Mouse (Mus musculus) induced T-regulatory cell, adult 2 months (primary cell): ENCODE results near the gene Clasp2.
"Not testable (repeated sequence)": the region's sequence is repeated elsewhere in the genome, so short reads cannot be mapped to it uniquely, and the experiment has no call there.

Source experiments
- DNase-seq: peaks from one replicate; pipeline ENCODE4 v3.0.0-alpha.2; 2012; ENCODE audit warnings: low read depth

The Clasp2 gene

DNA sequence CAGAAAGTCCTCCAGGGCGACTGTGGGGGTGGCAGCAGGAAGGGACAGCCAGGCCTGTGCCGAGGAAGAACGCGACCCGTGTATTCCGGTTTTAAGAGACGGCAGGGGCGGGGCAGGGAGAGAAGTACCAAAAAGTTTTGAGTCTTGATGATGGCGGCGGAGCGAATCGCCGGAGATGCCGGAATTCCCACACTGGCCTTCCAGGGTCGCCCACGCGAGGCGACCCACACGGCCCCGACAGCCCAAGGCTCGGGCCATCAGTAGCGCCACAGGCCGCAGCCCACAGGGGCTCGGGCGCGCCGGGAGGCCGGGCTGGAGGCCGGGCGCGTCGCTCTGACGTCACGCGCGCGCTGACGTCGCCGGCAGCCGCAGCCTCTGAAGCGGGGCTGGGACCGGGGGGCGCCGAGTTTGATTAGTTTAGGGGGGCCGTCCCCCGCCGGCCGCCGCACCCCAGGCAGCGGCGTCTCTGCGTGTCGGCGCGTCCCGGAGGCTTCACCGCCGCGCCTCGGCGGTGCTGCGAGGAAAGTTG is at the start of gene Clasp2:
TSS of gene Clasp2 (plus strand) at position 366 of the 529 bp plus-strand sequence.
- peak; percentile 91 for DNase-seq

DNA sequence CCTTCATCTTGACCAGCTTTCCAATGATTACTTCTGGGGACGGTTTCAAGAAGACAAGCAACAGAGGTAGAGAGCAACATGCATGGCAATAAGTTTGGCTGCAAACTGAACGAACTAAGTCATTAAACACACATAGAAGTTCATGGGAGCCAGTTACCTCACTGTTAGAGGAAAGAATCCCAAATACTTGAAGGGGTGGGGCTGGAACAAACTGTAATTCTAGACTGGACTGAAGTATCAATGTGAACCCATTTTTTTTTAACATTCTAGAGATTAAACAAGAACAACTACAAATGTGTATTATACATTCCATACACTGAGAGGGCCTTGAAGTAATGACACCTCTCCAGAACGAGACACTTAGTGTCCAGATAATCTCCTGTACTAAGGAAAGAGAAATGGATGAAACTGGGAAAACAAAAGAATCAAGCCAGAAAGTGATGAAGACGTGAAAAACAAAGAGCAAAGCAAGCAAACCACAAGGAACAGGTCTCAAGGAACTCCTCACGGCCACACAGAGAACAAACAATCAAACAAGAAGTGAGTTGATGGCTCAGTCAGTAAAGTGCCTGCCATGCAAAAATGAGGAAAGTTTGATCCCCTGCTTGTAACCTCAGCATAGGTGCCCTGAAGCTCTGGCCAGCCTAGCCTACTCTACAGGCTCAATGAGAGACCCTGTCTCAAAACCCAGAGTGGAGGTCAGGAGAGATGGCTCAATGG is 39.7 kb upstream of the Clasp2 start:
- DNase-seq: no peak

DNA sequence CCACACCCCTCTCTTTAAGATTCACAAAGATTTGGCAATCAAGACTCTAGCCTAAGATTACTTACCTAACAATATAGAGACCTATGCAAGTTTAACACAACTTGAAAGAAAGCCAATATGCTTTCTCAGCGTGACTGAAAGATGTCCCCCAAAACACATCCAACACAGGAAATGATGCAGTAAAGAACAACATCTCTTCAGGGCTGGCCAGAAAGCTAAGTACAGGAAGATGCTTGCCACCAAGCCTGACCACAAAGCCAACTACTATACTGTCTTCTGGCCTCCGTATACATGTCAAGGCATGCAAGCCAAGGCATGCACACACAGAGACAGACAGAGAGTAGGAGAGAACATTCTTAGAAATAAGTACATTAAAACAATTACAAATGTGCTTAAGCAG is 35.2 kb upstream of the Clasp2 start:
- DNase-seq: peak; percentile 73

DNA sequence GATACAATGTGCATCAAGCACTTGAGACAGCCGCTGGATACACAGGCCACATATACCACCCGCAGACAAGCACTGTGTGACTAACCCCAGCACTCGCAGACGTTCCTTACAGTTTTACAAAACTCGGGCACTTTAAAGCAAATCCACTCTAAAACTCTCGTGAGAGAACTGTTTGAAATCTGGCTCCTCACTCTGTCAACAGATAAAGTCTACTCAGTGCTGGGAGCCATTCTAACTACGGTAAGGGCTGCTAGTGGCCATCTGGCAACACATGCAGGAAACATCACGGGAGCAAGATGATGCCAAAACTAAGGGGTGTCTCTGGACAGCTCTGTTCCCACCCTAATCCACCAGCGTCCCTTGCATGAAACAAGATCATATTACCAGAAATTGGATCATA is 34.4 kb upstream of the Clasp2 start:
- no peak for DNase-seq

DNA sequence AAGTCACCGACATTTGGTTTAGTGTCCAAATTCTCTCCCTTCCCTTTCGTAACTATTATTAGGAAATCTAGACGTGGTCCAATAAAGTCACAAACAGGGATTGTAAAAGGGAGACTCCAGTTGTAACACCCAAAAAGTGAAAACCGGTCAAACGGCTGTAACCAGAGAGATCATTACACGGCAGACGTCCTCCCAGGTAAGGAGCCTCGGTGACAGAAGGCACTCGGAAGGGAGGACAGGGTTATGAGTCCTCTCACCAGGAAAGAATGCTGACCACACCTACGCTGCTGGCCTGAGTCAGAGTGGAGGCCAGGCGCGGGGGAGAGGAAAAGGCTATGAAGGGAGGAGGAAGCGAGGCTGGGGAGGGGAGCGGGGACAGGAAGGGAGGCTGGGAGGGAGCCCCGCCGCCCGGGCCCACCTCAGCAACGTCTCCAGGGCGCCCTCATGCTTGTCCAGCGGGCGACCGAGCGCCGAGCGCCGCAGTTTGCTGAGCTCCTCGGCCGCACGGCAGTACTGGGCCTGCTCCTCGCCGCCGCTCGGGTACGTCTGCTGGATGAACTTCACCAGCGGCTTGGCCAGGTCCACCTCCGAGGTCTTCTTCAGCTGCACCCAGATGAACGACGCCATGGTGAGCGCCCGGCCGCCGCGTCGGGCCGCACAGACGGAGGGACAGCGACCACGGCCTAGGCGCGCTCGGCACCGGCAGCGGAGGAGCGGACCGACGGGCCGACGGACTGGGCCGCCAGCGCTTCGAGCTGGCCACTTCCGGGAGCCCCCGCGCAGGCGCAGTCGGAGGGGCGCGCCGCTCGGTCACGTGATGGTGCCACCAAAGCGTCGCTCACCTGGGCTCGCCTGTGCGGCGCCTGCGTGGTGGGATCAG is 33.6 kb upstream of the Clasp2 start, which contains the start of gene Pdcd6ip:
TSS of gene Pdcd6ip (minus strand) at position 779 of the 880 bp plus-strand sequence.
- peak; percentile 94 for DNase-seq

DNA sequence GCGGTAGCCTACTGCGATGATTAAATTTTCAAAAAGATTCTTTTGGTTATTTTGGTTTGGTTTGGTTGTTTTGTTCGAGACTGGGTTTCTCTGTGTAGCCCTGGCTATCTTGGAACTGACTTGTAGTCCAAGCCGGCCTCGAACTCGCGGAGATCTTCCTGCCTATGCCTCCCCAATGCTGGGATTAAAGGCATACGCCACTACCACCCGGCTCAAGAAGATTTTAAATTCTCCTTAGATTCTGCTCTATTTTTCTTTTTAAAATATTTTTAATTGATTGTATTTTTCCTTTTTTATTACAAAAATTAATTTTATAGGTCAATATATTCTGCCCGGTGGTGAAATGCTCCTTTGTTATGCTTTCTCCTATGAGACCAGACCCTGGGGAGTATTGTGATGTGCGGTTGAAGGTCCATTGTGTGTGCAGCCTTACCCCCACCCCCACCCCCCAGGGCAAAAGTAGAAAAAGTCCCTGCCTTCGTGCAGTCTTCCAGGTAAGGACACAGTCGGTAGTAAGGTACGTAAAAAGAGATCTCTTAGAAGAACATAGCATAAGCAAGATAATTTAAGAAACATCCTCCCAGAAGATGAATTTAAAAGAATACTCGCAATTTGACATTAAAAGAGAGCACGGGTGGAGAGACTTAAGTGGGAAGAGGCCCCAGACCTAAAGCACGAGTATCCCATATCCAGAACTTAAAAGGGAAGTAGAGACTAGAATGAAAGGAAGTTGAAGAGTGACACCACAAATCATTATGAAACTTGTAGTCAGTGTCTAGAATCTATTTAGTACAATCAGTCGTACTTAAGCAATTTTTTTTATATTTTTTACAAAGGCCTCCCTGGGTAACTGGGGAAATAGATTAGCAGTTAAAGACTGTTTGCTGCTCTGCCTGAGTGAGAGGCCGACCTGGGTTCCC is 32.7 kb upstream of the Clasp2 start:
- peak; percentile 16 for DNase-seq

DNA sequence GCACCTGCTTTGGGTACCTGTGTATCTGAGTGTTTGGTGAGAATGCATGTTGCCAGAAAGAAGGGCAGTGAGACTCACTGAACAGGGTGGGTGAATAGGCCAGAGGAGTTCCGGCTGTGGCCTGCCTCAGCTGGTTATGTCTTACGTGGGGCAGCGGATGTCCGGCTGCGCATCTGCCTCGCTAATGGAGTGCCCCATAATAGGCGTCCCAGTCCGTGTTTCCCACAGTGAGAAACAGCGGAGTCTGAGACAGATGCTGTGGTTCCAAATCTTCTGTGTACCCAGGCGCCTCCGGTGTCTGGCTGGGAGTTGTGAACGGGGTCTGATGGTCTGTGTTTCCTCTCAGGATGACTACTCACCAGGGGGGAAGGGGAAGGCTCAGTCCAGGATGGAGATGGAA is 30.4 kb upstream of the Clasp2 start:
- no peak for DNase-seq

DNA sequence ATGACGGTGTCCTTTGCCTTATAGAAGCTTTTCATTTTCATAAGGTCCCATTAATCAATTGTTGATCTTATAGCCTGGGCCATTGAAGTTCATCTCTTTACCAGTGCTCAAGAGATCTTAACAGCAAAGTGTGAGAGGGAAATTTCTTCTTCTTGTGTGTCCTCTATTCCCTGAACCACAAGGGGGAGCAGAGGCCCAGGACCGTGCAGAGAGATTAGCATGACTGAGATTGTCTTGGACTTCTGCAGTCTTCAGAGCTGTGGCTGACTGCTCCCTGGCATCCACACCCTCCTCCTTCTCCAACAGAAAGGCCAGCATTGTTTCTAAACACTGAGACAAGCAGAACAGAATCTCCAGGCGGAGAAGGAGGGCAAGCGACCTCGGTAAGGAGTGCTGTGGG is 22.2 kb upstream of the Clasp2 start:
- DNase-seq: peak; percentile 51

DNA sequence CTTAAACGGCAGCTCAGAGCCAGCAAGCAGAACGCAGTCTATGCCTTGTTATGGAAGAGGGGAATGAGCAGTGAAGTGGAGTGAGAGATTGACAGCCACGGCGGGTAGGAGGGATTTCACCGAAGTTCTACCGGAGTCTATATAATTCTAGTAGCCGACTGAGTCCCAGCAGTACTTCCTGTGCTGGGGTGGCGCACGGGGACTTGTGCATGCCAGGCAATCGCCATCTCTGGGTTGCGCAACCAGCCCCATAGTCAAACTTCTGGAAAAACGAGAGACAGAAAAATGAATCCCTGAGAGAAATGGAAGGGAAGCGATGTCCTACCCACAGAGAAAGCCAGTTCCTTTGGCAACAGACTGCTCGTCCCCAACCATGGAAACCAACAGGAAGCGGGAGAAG is 16.6 kb upstream of the Clasp2 start:
- DNase-seq: no peak

DNA sequence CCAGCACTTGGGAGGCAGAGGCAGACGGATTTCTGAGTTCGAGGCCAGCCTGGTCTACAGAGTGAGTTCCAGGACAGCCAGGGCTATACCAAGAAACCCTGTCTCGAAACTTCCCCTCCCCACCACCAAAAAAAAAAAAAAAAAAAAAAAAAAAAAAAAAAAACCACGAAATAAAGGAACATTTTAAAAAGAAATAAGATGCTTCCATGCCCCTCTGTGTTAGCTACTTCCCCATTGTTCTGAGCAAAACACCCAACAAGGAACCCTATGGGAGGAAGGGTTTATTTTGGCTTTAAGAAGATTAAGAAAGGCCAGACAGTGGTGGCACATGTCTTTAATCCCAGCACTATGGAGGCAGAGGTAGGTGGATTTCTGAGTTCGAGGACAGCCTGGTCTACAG is 15.7 kb upstream of the Clasp2 start:
- not testable (repeated sequence) for DNase-seq

DNA sequence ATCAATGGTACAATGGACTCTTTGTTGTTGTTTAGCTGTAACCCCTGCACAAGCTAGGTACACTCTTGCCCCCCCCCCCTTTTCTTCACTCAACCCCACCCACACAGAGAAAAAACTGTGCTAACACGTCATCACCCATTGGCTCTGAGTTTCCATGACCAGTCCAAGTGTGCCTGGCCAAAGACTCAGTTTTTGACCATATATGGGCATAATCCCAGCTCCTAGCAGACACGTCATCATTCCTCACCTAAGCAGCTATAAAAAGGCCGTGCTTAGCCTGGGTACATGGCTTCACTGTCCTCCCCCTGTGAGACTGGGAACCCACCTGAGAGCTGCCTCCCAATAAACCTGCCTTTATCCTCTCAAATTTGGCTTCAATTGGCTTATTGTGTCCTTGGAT is 15.1 kb upstream of the Clasp2 start:
- DNase-seq: no peak

DNA sequence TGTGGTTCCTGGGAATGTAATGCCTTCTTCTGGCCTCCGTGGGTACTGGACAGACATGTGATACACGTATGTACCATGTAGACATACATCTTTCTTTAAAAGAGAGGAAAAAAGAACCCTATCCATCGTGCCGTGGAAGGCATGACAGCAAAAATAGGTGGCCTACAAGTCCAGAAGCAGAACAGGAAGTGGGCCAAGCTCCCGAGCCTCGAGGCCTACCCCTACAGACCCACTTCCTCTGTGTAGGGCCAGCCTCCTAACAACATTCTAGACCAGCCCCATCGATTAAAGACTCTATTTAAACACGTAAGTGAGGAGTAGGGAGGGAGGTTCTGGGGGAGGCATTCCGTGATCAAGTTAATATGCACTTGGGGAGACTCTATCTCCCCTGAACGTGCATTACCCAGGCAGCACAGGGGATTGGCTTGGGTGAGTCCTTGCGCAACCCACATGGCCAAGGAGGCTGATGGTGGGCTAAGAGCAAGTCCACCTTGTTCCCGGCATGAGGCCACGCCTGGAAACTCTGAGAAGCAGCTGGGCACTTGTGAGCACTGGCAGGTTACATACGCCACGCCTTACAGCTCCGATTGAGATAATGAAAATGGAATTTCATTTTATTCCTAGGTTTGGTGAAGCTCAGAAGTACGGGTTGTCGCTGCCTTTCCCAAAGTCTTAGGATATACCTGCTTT is 14.1 kb upstream of the Clasp2 start:
- no peak for DNase-seq

DNA sequence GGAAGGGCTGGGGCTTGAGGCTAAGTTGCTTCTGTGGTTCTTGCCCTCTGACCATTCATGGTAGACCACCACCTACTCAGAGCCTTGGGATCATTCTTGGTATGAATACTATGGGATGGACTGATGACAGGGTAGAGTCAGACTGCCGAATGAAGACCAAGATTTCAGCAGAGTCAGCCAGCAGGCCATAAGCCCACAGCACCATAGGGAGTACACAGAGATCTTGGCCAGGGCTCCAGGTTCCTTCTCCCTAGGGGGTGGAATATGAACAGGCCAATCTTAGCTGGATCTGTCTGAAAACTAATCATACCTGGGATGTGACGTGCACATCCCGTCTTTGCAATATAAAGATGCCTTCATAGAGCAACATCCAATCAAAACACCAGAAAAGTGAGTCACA is 9.7 kb upstream of the Clasp2 start:
- no peak for DNase-seq

DNA sequence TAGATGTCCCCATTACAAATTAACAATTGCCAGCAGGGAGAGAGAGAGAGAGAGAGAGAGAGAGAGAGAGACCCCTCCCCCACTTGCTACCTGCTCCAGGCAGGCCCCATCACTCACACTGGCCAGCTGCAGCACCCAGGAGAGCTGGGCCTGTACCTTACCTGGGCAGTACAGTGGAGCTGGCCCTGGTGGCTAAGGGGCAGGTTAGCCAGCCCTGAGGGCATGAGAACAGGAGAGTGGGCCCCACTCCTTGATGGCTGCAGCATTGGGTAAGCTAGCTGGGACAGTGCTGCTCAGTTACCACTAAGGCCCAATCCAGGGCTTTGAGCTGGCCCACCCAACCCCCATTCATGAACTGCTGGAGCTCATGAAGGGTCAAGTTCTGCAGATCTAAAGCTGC is 5.4 kb upstream of the Clasp2 start:
- no peak for DNase-seq

DNA sequence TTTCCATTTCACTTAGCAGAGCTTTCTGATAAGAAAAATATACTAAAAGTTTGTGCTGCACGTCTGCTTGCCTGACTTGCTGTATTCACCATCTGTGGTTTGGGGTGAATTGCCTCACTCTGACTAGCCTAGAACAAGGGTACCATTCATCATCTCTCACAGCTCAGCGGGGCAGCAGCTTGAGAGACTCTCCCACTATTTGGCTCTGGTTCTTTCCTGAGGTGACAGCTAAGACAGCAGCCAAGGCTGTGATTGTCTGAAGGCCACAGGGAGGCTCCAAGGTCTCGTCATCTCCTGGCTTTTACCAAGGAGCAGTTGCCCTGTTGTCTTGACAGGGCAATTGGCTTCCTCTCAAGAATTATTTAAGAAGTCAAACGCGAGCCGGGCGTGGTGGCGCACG is 3.3 kb upstream of the Clasp2 start:
- DNase-seq: no peak

DNA sequence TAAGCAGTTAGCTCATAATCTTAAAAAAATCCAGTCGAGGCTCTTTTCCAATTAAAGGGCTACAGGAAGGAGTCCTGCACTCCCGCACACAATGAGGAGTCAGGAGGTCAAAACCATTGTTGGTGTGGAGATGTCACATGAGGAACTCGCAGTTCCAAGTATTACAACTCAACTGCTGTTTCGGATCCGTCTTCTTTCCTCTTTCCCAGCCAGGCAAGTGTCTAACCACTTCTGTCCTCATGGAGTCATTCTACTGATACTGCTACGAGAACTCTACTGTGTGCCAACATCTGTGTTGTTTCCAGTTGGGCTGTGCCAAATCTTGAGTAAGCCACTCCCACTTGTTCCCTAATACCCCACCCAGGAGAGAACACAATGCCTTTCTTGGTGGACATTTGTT is 2.3 kb upstream of the Clasp2 start:
- no peak for DNase-seq

DNA sequence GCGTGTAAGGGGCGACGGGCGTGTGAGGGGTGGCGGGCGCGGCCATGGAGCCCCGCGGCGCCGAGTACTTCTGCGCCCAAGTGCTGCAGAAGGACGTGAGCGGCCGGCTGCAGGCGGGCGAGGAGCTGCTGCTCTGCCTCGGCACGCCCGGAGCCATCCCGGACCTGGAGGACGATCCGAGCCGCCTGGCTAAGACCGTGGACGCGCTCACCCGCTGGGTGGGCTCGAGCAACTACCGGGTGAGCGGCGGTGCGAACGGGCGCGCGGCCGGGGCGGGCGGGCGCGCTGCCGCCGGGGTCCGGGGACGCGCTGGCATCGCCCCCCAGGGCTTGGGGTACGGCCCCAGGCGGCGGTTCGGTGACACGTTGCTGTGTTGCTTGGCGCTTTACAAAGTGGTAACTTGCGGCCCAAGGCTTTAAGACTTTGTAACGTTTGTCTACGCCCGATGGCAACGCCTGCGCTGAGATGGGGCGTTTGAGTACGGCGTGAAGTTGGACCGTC is 414 bp downstream of the Clasp2 start:
- DNase-seq: peak; percentile 69

DNA sequence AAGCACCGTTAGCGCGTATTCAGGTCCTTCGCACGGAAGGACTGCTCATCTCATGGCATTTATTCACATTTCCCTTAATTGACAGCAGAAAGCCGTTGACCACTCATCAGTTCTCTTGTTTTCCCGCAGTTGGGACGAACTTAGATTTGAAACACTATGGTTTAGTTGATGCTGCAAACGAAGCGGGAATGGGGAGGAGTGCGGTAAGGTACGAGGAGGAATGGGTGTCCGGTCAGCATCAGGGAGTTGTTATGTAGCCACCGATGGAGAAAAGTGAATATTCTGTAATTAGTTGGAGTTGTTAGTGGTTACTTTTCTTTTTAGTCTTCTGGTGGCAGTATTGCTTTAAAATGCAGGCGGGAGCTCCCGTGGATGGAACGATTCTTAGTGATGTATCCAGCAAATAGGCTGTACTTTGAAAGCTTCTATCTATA is 1.1 kb downstream of the Clasp2 start:
- DNase-seq: peak; percentile 58

DNA sequence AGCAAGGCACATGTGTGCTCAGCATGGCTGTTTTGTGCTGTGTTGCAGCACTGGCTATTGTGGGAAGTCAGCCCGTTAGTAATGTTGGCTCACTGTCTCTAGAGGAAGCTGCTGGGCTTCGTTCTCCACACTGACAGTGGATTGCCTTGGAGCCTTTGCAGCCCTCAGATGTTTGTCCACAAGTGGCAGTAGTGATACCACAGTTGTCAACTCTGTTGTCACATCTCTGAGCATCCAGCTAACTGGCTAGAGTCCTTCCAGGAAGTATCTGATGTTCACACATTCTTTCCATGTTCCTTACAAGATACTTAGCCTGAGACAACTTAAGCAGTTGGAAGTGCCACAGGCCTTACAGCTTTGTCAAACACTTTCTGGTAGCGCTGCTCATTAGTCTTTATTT is 2.0 kb downstream of the Clasp2 start:
- DNase-seq: peak; percentile 28

DNA sequence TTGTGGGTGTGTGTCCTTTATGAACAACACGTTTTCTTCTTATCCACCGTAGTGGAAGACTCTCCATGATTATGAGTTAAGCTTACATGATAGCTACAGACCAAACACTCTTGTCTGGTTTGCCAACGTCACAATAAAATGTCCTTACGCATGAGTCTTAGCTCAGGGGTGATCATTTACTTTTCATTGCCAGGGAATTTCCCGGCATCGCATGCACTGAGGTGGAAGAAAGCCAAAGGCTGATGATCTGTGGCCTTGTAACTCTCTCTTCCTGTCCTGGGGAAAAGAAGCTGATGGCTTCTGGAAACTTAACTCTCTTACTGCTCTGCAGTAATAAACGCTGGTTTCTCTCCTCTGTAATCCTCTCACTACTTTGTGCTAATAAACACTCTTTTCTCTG is 8.1 kb downstream of the Clasp2 start:
- DNase-seq: no peak
